ENCODE assay signal across 16 mouse cellular contexts in the genomic region with DNA sequence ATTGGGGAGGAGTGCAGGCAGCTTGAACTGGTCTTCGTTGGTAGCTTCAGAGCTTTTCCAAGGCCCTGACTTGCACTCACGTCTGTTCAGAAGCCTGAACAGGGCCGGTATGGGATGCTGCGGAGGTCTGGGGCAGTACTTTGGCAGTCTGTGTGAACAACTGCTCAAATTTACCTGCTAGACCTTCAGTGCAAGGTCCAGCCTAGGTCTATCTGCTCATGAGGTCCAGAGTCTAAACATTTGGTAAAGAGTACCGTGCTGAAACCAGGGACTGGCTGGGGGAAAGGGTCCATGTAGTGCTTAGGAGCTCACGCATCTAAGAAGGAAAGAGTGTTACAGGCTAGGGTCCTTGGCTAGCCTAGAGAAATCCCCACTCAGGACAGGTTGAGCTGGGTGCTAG. TPM values are rescaled to one million over a fixed set of nuclear protein-coding genes. Genes with fewer than 3 reads are reported as not detected.
"Had no signal": no experiment of that assay in that cellular context is flagged by ENCODE, and none has a peak within 500 bp of the region (broad histone marks: within the 10 kb centered on the region; RNA-seq: fewer than 3 reads in every experiment).

No protein-coding gene starts in this region.

- ATAC-seq: hindbrain, postnatal 0 days; inflammation-experienced regulatory T-cells, adult 6 months; intestine, postnatal 0 days had no signal

- H3K9me3 ChIP-seq: kidney, embryonic 15.5 days had no signal

- H3K36me3 ChIP-seq: kidney, embryonic 15.5 days had no signal

- H3K27ac ChIP-seq: hindbrain, postnatal 0 days; kidney, embryonic 15.5 days; left cerebral cortex, adult 2 months had no signal

- H3K4me3 ChIP-seq: kidney, embryonic 15.5 days; left cerebral cortex, adult 2 months had no signal

- DNase-seq: kidney, postnatal 10 days; kidney, postnatal 36 days; layer of hippocampus, postnatal 36 days; lung, adult 2 months; lung, postnatal 14 days; lung, postnatal 4 days; midbrain, embryonic 14.5 days; thymus, adult 18-20 months; thymus, postnatal 36 days had no signal

- H3K4me2 ChIP-seq: kidney, embryonic 15.5 days; midbrain, embryonic 11.5 days had no signal

- H3K4me1 ChIP-seq: kidney, embryonic 15.5 days had no signal

- H3K9ac ChIP-seq: kidney, embryonic 15.5 days had no signal

RNA-seq across cellular contexts. Expression of a gene that starts 13.2 kb away (rescaled TPM):
- polyA plus RNA-seq: inflammation-experienced regulatory T-cells, adult 6 months; neural tube, embryonic 14.5 days had no signal
